Mouse (Mus musculus): ENCODE results near the gene Arhgef7. TPM values are rescaled to one million over a fixed set of nuclear protein-coding genes. Genes with fewer than 3 reads are reported as not detected.

Arhgef7 gene
- total and polyA plus RNA-seq, 2 experiments from 2014 or later, result 49.2 to 77.1 TPM

- 58% methylated on average over 5 of the region's 5 CpGs for WGBS
- Histone ChIP-seq H3K4me1 (ENCODE audit: control insufficient read depth, insufficient read depth) (no peaks in the 10 kb centered on the region; the same call in 1 of the 2 replicates), H3K27me3 (ENCODE audit: control insufficient read depth, insufficient read depth, low read length) (no peaks in the 10 kb centered on the region), H3K27ac (ENCODE audit: low read depth) (no peak overlapping the region), H3K4me3 (ENCODE audit: low read depth, low read length) (no peak overlapping the region), H3K4me2 (ENCODE audit: low read depth, low read length) (no peak overlapping the region), H3K9ac (replicated peaks; ENCODE audit: low read depth, low read length) (no peak overlapping the region), H3K9me3 (replicated peaks; ENCODE audit: control insufficient read depth, low read length) (no peaks in the 10 kb centered on the region), H3K36me3 (replicated peaks; ENCODE audit: control insufficient read depth, insufficient read depth, low read length) (peaks cover 22% of the 10 kb centered on the region; the same call in 1 of the 2 replicates)
- DNase-seq (ENCODE audit: low spot score) (no peak), ATAC-seq (ENCODE audit: insufficient read depth, low read depth) (no peak)
- no peak for TF ChIP-seq EP300 (IDR thresholded peaks at IDR 0.05; ENCODE audit: low read depth)
- TF ChIP-seq CTCF (IDR thresholded peaks at IDR 0.05; ENCODE audit: low read depth), result no peak
Observed at GRCm38 (mm10) chr8:11767213-11767840, 39.8 kb downstream of the Arhgef7 start.

GRCm38 (mm10) chr8:11770001-11770400 lies 42.5 kb downstream of the Arhgef7 start:
- peaks cover 15% of the 10 kb centered on the region for H3K4me1 ChIP-seq (ENCODE audit: control insufficient read depth, insufficient read depth)
- no peak overlapping the region for H3K27ac ChIP-seq (ENCODE audit: low read depth)
- WGBS, result 88% methylated on average over 6 of the region's 6 CpGs
- TF ChIP-seq EP300 (IDR thresholded peaks at IDR 0.05; ENCODE audit: low read depth) (no peak), CTCF (IDR thresholded peaks at IDR 0.05; ENCODE audit: low read depth) (no peak)
- H3K27me3 ChIP-seq (ENCODE audit: control insufficient read depth, insufficient read depth, low read length), result no peaks in the 10 kb centered on the region
- no peaks in the 10 kb centered on the region for H3K9me3 ChIP-seq (replicated peaks; ENCODE audit: control insufficient read depth, low read length)
- DNase-seq (ENCODE audit: low spot score), result no peak
- no peak overlapping the region for H3K4me2 ChIP-seq (ENCODE audit: low read depth, low read length)
- no peak overlapping the region for H3K4me3 ChIP-seq (ENCODE audit: low read depth, low read length)
- no peak for ATAC-seq (ENCODE audit: insufficient read depth, low read depth)
- H3K36me3 ChIP-seq (replicated peaks; ENCODE audit: control insufficient read depth, insufficient read depth, low read length), result peaks cover 21% of the 10 kb centered on the region; the same call in 1 of the 2 replicates
- H3K9ac ChIP-seq (replicated peaks; ENCODE audit: low read depth, low read length), result no peak overlapping the region

- Histone ChIP-seq H3K27me3 (ENCODE audit: control insufficient read depth, insufficient read depth, low read length) (no peaks in the 10 kb centered on the region), H3K4me1 (ENCODE audit: control insufficient read depth, insufficient read depth) (peaks cover 21% of the 10 kb centered on the region), H3K36me3 (replicated peaks; ENCODE audit: control insufficient read depth, insufficient read depth, low read length) (peaks cover 19% of the 10 kb centered on the region; the same call in 1 of the 2 replicates), H3K4me3 (ENCODE audit: low read depth, low read length) (no peak overlapping the region), H3K4me2 (ENCODE audit: low read depth, low read length) (no peak overlapping the region), H3K9ac (replicated peaks; ENCODE audit: low read depth, low read length) (no peak overlapping the region), H3K9me3 (replicated peaks; ENCODE audit: control insufficient read depth, low read length) (no peaks in the 10 kb centered on the region), H3K27ac (ENCODE audit: low read depth) (no peak overlapping the region)
- no peak for ATAC-seq (ENCODE audit: insufficient read depth, low read depth)
- DNase-seq (ENCODE audit: low spot score), result no peak
- 53% methylated on average over 7 of the region's 7 CpGs for WGBS
- TF ChIP-seq CTCF (IDR thresholded peaks at IDR 0.05; ENCODE audit: low read depth) (no peak), EP300 (IDR thresholded peaks at IDR 0.05; ENCODE audit: low read depth) (no peak)
Observed at GRCm38 (mm10) chr8:11770521-11771080, 43.1 kb downstream of the Arhgef7 start.

GRCm38 (mm10) chr8:11771608-11772007 lies 44.1 kb downstream of the Arhgef7 start:
- DNase-seq (ENCODE audit: low spot score) (no peak), ATAC-seq (ENCODE audit: insufficient read depth, low read depth) (no peak)
- H3K36me3 ChIP-seq (replicated peaks; ENCODE audit: control insufficient read depth, insufficient read depth, low read length), result peaks cover 19% of the 10 kb centered on the region; the same call in 1 of the 2 replicates
- 94% methylated on average over 5 of the region's 5 CpGs for WGBS
- H3K9ac ChIP-seq (replicated peaks; ENCODE audit: low read depth, low read length), result no peak overlapping the region
- H3K4me1 ChIP-seq (ENCODE audit: control insufficient read depth, insufficient read depth), result peaks cover 31% of the 10 kb centered on the region
- no peaks in the 10 kb centered on the region for H3K9me3 ChIP-seq (replicated peaks; ENCODE audit: control insufficient read depth, low read length)
- H3K4me3 ChIP-seq (ENCODE audit: low read depth, low read length), result no peak overlapping the region
- H3K27ac ChIP-seq (ENCODE audit: low read depth), result no peak overlapping the region
- no peaks in the 10 kb centered on the region for H3K27me3 ChIP-seq (ENCODE audit: control insufficient read depth, insufficient read depth, low read length)
- no peak overlapping the region for H3K4me2 ChIP-seq (ENCODE audit: low read depth, low read length)
- TF ChIP-seq CTCF (IDR thresholded peaks at IDR 0.05; ENCODE audit: low read depth) (no peak), EP300 (IDR thresholded peaks at IDR 0.05; ENCODE audit: low read depth) (no peak)

- Histone ChIP-seq H3K9me3 (replicated peaks; ENCODE audit: control insufficient read depth, low read length) (no peaks in the 10 kb centered on the region), H3K9ac (replicated peaks; ENCODE audit: low read depth, low read length) (peak overlapping the region; percentile 2; the same call in 1 of the 2 replicates), H3K36me3 (replicated peaks; ENCODE audit: control insufficient read depth, insufficient read depth, low read length) (no peaks in the 10 kb centered on the region), H3K4me2 (ENCODE audit: low read depth, low read length) (peak overlapping the region; percentile 19), H3K4me1 (ENCODE audit: control insufficient read depth, insufficient read depth) (peaks cover 56% of the 10 kb centered on the region), H3K4me3 (ENCODE audit: low read depth, low read length) (no peak overlapping the region), H3K27me3 (ENCODE audit: control insufficient read depth, insufficient read depth, low read length) (no peaks in the 10 kb centered on the region), H3K27ac (ENCODE audit: low read depth) (peak overlapping the region; percentile 72)
- WGBS, result 24% methylated on average over 17 of the region's 17 CpGs
- DNase-seq (ENCODE audit: low spot score) (peak; percentile 77), ATAC-seq (ENCODE audit: insufficient read depth, low read depth) (peak; percentile 53)
- TF ChIP-seq CTCF (IDR thresholded peaks at IDR 0.05; ENCODE audit: low read depth), result no peak
- no peak for TF ChIP-seq EP300 (IDR thresholded peaks at IDR 0.05; ENCODE audit: low read depth)
Observed at GRCm38 (mm10) chr8:11774195-11775076, 46.9 kb downstream of the Arhgef7 start.
